Mouse (Mus musculus): ENCODE results near the gene Obsl1.
A peak's percentile ranks its signal among the peaks of the same experiment; 100 is the strongest.

DNA sequence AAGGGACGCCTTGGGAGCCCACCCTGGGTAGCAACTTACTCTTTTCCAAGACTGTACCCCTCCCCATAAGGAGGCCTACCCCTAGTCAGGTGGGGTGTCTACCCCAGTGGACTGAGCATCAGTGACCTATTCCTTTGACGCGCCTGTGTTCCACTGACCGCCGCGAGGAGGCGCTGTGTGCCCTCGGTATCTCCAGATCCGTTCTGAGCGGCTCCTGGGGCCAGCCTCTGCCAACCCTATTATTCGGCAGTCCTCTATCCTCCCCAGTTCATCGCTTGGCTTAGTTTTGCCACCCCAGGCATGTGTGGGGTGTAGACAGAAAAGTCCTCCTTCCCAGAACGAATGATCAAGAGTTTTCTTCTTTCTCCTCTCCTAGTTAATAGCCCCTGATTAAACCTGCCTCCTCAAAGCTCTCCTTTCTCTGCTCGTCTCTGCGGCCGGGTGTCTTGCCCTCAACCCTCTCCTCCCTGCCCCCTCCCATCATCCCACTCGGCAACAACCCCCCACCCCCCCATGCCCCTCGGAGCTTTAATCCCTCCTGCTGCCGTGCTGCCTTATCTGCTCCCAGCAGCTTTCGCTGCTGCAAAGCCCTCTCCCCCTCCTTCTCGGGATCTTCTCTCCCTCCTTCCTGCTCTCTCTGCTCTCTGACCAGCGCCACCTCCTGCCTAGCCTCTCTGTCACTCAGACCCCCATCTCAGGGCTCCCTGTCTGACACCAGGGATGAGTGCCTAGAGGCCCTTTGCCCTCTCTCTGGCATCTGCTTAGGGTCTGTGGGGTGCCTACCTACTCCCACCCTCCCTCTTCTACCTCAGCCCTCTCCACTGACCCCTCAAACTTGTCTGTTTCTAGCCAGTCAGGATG is 60.3 kb downstream of the Obsl1 start:
- peak; percentile 95 for TF ChIP-seq CTCF (IDR thresholded peaks at IDR 0.05; ENCODE audit: borderline replicate concordance, insufficient read depth, low read depth, low read length)
- TF ChIP-seq POLR2A (IDR thresholded peaks at IDR 0.05; ENCODE audit: borderline replicate concordance, insufficient read depth, low read length), result peak; percentile 27; the same call in 1 of the 2 replicates
